Mouse (Mus musculus): Measurements from ENCODE around the gene Bmf. TPM values are rescaled to one million over a fixed set of nuclear protein-coding genes. Genes with fewer than 3 reads are reported as not detected.
A peak's percentile ranks its signal among the peaks of the same experiment; 100 is the strongest.

Bmf gene
- 2.9 and 3.0 TPM in 2 replicates for polyA plus RNA-seq (2016; fragmentation: Nextera tagmentation; extraction: Ambion mirVana)

DNA sequence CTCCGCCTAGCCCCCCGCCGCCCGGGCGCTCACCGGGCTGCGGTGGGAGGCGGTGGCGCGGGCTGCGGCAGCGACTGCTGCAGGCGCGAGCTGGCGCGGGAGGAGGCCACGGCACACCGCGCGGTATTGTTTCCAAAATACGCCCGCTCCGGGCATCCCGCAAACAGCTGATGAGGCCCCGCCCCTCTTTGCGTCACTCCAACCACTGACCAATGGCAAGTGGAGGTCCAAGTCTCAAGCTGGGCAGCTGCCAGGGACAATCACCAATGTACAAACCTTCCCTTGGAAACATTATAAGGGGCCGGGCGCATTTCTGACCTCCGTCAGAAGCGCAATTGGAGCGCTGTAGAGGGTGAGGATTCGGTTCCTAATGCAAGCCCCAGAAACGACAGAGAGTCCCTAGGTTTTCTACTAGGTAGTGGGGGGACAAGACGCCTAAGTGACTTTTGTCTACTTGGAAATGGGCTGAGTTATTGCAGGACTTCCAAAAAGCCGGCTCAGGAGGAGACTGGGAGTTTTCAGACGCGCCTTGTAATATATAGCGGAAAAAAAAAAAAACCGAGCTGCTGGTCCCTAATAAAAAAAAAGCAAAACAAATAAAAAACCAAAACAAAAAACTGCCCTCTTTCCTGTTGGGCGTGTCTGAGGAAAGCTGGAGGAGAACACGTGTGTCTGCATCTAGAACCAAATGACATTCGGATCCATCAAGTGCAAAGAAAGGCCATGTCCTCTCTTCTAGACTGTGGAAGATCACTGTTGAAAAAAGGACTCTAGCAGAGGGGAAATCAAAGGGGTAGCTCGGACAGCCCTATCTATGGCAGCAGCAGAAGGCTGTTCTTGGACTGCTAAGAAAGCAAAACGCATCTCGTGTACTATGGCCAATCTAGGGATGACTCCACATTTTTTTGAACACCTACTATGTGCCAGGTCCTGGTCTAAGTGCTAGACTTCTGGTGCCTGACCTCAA lies at the start of gene Bmf:
Bmf (minus strand) TSS at position 181 of the 967 bp plus-strand sequence.
- peak; percentile 98 for DNase-seq (ENCODE audit: low spot score)
- Histone ChIP-seq H3K27me3 (ENCODE audit: low read depth, poor library complexity, severe bottlenecking) (peaks cover 30% of the 10 kb centered on the region), H3K9me3 (replicated peaks) (no peaks in the 10 kb centered on the region), H3K27ac (replicated peaks) (peak within 1 kb of the TSS; percentile 92), H3K4me1 (peaks cover 60% of the 10 kb centered on the region), H3K4me3 (peak within 1 kb of the TSS; percentile 95), H3K36me3 (no peaks in the 10 kb centered on the region)
- WGBS, result 2% methylated on average over 45 of the region's 45 CpGs

DNA sequence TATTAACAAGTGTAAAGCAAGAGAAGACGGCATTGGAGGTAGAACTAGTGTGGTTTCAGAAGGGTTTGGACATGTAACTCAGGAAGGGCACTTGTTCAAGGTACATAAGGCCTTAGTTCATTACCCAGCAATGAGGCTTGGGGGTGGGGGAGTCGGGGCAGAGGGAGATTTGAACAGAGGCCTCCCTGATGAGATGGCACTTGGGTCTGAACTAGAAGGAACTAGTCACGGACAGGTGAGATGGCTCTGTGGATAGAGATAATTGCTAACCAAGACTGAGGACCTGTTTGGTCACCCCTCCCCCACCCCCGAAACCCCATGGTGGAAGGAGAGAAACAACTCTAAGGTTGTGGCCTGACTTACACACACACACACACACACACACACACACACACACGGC lies 49.6 kb upstream of the Bmf start:
- peaks cover 27% of the 10 kb centered on the region for H3K4me1 ChIP-seq
- H3K27me3 ChIP-seq (ENCODE audit: low read depth, poor library complexity, severe bottlenecking), result no peaks in the 10 kb centered on the region
- no peaks in the 10 kb centered on the region for H3K9me3 ChIP-seq (replicated peaks)
- peaks cover 44% of the 10 kb centered on the region for H3K36me3 ChIP-seq
- DNase-seq (ENCODE audit: low spot score), result no peak
- H3K4me3 ChIP-seq, result peak overlapping the region; percentile 68
- peak overlapping the region; percentile 90; the same call in 1 of the 2 replicates for H3K27ac ChIP-seq (replicated peaks)
- WGBS, result 58% methylated on average over 5 of the region's 5 CpGs

DNA sequence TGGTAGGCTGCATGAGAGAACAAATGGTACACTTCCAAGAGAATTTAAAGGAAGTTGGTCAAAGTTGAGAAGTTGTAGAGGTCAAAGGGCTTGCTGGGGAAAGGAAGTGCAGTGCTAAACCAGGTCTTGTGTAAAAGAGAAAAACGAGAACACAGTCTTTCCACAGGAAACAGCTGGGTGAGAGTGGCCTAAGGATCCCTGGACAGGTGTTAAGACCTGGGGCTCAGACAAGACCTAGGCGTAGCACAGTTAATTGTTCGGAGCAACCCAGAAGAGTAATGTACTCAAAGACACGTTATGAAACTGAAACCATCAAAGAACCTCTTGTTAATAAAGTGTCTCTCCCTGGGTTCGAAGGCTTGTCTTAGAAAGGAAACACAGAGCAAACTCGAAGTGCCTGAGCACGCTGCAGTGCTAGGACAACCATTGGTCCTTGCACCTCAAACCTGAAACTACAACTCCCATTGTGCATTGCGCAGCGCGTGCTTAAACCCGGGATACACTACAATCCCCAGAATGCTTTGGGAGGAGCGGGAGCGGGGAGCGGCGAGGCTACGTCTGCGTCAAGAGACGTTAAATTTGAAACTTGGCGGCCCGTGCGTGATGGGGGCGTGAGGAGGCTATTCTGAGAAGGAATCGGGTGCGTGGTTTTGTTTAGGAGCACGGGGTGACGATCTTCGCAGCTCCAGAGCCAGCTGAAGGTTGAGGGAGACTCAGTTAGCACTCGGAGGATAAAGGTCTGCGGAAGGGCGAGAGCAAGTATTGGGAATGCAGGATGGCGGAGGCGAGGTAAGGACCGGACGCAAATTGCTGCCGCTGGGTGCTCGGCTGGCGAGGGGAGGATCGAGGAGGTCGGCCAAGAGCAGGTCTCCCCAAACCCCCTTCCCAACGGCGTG lies 48.4 kb upstream of the Bmf start, which contains the start of gene Bub1b:
Bub1b (plus strand) TSS at position 539 of the 896 bp plus-strand sequence.
- H3K4me1 ChIP-seq, result peaks cover 27% of the 10 kb centered on the region
- H3K9me3 ChIP-seq (replicated peaks), result no peaks in the 10 kb centered on the region
- WGBS, result 6% methylated on average over 41 of the region's 41 CpGs
- peak; percentile 91 for DNase-seq (ENCODE audit: low spot score)
- H3K27me3 ChIP-seq (ENCODE audit: low read depth, poor library complexity, severe bottlenecking), result no peaks in the 10 kb centered on the region
- H3K27ac ChIP-seq (replicated peaks), result peak within 1 kb of the TSS; percentile 90
- H3K36me3 ChIP-seq, result peaks cover 33% of the 10 kb centered on the region
- H3K4me3 ChIP-seq, result peak within 1 kb of the TSS; percentile 68

DNA sequence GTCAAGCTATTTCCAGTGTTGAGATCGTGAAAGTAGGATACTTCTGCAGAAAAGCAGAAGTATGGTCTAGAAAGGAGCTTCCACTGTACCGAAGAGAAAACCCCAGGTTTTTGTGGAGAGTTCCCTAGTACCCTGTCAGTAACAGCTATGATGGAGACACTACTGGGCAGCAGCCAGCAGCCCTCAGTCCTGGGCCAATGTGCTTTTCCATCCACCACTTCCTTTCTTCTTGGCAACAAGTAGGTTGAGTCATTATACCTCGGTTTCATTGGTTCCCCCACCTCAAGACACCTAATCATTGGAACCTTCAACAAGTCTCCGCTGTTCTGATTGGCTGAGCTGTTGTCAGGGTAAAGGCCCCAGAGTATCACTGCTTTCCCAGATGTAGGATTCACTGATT lies 41.6 kb upstream of the Bmf start:
- H3K9me3 ChIP-seq (replicated peaks), result no peaks in the 10 kb centered on the region
- no peaks in the 10 kb centered on the region for H3K36me3 ChIP-seq
- WGBS, result 89% methylated on average over 4 of the region's 4 CpGs
- no peak for DNase-seq (ENCODE audit: low spot score)
- H3K27me3 ChIP-seq (ENCODE audit: low read depth, poor library complexity, severe bottlenecking), result no peaks in the 10 kb centered on the region
- no peak overlapping the region for H3K27ac ChIP-seq (replicated peaks)
- H3K4me1 ChIP-seq, result no peaks in the 10 kb centered on the region
- no peak overlapping the region for H3K4me3 ChIP-seq

DNA sequence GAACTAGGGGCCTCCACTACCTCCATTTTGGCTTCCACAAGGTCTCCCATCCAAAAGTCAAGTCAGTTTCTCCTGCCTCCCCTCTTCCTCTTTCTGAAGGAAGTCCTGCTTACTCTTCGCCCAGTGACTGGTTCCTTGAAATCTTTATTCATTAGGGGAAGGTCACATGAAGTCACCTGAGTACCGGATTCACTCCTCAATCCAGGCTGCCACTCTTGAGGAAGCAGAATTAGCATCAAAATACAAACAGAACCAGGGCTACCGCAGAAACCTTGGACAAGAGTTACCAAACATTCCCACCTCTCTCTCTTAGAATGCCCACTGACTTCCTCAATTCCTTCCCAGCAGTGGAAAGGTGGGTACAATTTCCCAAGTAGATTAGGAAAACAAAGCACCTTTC lies 38.2 kb upstream of the Bmf start:
- 72% methylated on average over 3 of the region's 3 CpGs for WGBS
- Histone ChIP-seq H3K27ac (replicated peaks) (no peak overlapping the region), H3K4me1 (no peaks in the 10 kb centered on the region), H3K9me3 (replicated peaks) (no peaks in the 10 kb centered on the region), H3K36me3 (no peaks in the 10 kb centered on the region), H3K4me3 (no peak overlapping the region), H3K27me3 (ENCODE audit: low read depth, poor library complexity, severe bottlenecking) (no peaks in the 10 kb centered on the region)
- DNase-seq (ENCODE audit: low spot score), result no peak

DNA sequence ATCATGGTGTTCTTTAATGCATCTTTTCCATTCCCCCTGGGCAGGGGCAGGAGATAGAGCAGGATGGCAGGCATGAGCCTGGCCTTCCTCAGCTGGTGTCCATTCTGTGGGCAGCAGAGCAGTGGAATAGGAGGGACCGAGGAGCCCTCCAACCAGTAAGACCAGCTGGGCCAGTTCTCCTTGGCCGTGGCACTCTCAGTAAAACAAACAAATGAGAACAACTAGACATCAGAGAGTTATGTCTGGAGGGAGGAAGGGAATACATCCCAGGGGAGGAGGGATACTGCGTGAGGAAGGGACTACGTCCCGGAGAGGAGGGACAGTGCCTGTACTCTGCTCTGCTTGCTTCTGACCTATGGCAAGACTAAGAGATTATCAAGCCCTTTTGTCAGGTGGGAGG lies 36.5 kb upstream of the Bmf start:
- no peaks in the 10 kb centered on the region for H3K4me1 ChIP-seq
- DNase-seq (ENCODE audit: low spot score), result no peak
- no peaks in the 10 kb centered on the region for H3K36me3 ChIP-seq
- WGBS, result 76% methylated on average over 5 of the region's 5 CpGs
- H3K27me3 ChIP-seq (ENCODE audit: low read depth, poor library complexity, severe bottlenecking), result no peaks in the 10 kb centered on the region
- H3K9me3 ChIP-seq (replicated peaks), result no peaks in the 10 kb centered on the region
- no peak overlapping the region for H3K27ac ChIP-seq (replicated peaks)
- no peak overlapping the region for H3K4me3 ChIP-seq

DNA sequence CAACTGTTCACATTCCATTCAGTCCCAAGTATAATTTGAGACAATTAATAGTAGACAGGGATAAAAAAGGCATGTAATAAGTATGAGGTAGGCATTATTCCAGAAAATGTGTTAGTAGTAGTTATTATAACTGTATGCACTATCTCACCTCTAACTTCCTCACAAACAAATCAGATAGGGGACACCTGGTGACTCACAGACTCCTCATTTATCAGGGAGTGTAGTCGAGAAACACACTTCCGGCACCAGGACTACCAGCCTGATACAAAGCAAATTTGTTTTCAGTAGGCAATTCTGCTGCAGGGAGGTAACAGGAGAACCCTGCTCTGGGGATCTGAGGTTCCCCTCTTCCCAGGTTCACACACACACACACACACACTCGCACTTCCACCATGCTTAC lies 23.6 kb upstream of the Bmf start:
- WGBS, result 95% methylated on average over 3 of the region's 3 CpGs
- no peak for DNase-seq (ENCODE audit: low spot score)

DNA sequence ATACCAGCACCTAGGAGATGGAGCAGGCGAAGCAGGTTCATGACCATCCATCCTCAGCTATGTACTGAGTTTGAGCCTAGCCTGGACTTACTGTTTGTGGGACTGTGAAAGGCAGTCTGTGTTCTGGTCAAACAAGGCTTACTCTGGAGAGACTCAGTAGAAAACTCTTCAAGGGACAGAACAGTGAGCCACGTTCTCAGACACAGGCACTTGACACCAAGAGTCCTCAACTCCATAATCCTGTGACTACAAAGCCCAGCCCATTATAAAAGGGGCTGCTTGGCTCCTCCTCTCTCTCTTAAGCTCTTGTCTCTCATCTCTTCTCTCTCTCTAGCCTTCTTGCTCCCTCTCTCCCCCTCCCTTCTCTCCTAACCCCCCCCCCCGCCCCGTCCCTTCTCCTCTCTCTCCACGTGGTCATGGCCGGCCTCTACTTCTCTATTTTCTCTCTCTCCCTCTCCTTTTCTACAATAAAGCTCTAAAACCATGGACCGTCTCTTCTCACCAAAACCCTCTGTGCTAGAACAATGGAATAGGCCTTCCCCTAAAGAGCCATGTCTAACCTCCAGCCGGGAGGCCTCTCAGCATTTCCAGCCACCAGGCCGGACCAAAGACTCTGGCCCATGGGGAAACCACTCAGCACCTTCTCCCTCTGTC lies 22.8 kb upstream of the Bmf start:
- Histone ChIP-seq H3K4me1 (peaks cover 10% of the 10 kb centered on the region), H3K36me3 (no peaks in the 10 kb centered on the region), H3K27ac (replicated peaks) (peak overlapping the region; percentile 57; the same call in 1 of the 2 replicates), H3K9me3 (replicated peaks) (no peaks in the 10 kb centered on the region), H3K4me3 (no peak overlapping the region), H3K27me3 (ENCODE audit: low read depth, poor library complexity, severe bottlenecking) (no peaks in the 10 kb centered on the region)
- DNase-seq (ENCODE audit: low spot score), result no peak
- WGBS, result 55% methylated on average over 8 of the region's 9 CpGs

More for the DNA sequence above, 23.6 kb upstream of the Bmf start:
- no peaks in the 10 kb centered on the region for H3K9me3 ChIP-seq (replicated peaks)
- H3K4me3 ChIP-seq, result no peak overlapping the region
- H3K36me3 ChIP-seq, result no peaks in the 10 kb centered on the region
- H3K27me3 ChIP-seq (ENCODE audit: low read depth, poor library complexity, severe bottlenecking), result no peaks in the 10 kb centered on the region
- no peak overlapping the region for H3K27ac ChIP-seq (replicated peaks)
- H3K4me1 ChIP-seq, result peaks cover 10% of the 10 kb centered on the region

DNA sequence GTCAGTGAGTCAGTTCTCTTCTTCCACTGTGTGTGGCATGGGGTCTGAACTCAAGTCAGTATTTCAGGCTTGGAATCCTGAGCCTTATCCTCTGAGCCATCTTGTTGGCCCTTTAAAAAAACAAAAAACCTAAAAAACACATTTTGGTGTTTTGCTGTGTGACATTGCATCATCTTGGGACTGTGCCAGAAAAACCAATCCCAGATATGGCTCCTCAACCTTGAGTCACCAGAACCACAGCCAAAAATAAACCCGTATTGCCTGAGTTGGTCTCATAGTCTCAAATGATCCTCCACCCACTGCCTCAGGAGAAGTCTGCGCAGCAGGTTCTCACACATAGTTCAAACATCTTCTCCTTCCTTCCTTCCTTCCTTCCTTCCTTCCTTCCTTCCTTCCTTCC lies 21.5 kb upstream of the Bmf start:
- Histone ChIP-seq H3K9me3 (replicated peaks) (no peaks in the 10 kb centered on the region), H3K4me3 (no peak overlapping the region), H3K27ac (replicated peaks) (no peak overlapping the region), H3K27me3 (ENCODE audit: low read depth, poor library complexity, severe bottlenecking) (no peaks in the 10 kb centered on the region), H3K4me1 (peaks cover 10% of the 10 kb centered on the region), H3K36me3 (no peaks in the 10 kb centered on the region)
- 95% methylated on average over 2 of the region's 2 CpGs for WGBS
- no peak for DNase-seq (ENCODE audit: low spot score)

DNA sequence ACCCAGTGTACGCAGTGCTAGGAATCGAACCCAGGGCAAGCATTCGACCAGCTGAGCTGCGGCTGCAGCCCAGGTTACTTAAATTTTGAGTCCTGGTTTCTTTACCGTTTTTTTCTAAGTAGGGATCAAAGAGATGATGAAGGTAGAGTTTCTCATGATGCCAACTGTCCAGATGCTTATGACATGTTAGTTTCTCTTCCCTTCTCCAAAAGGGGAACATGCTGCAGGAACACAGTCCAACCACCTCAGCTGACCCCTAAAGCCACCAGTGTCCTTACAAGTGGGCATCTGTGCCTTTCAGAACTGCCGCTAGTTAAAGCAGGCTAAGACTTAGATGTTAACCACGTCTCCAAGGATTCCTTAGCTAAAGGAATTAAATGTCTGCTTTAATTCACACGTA lies 17.7 kb upstream of the Bmf start:
- no peak overlapping the region for H3K27ac ChIP-seq (replicated peaks)
- 88% methylated on average over 8 of the region's 8 CpGs for WGBS
- no peaks in the 10 kb centered on the region for H3K27me3 ChIP-seq (ENCODE audit: low read depth, poor library complexity, severe bottlenecking)
- peaks cover 3% of the 10 kb centered on the region for H3K4me1 ChIP-seq
- DNase-seq (ENCODE audit: low spot score), result no peak
- no peaks in the 10 kb centered on the region for H3K9me3 ChIP-seq (replicated peaks)
- no peak overlapping the region for H3K4me3 ChIP-seq
- peaks cover 12% of the 10 kb centered on the region for H3K36me3 ChIP-seq

DNA sequence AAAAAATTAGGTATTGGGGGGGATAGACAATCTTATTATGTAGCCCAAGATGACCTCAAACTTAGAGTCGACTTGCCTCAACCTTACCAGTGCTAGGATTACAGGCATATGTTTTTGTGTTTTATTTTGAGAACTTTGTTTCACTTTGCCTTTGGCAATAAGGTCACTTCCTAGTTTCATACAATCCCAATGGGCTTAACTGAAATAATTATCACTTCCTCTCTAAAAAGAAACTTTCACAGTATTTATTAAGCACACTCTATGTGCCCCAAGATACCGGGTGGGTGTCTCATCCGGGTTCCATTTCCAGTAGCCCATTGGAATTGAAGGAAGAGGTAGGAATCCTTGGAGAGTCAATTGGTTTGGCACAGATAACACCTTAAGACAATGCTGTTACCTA lies 12.9 kb upstream of the Bmf start:
- WGBS, result 97% methylated on average over 3 of the region's 3 CpGs
- Histone ChIP-seq H3K27ac (replicated peaks) (no peak overlapping the region), H3K4me3 (no peak overlapping the region), H3K4me1 (no peaks in the 10 kb centered on the region), H3K36me3 (peaks cover 35% of the 10 kb centered on the region), H3K27me3 (ENCODE audit: low read depth, poor library complexity, severe bottlenecking) (no peaks in the 10 kb centered on the region), H3K9me3 (replicated peaks) (no peaks in the 10 kb centered on the region)
- DNase-seq (ENCODE audit: low spot score), result no peak

DNA sequence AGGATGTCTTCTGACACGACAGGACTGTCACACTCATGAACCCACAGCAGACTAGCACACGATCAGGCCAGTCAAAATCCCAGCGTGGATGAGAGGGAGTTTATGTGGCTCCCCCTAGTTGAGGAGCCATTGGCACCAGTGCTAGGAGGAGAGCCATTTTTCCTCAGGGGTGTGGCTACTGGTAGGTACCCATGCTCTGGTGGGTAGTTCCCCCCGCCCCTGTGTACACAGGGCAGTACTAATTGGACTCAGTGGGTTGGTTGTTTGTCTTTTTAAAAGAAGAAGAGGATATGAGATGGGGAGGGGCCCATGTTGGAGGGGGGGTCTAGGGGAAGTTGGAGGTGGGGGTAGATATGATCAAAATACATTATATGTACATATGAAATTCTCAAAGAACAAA lies 12.5 kb upstream of the Bmf start:
- 88% methylated on average over 4 of the region's 4 CpGs for WGBS
- no peaks in the 10 kb centered on the region for H3K27me3 ChIP-seq (ENCODE audit: low read depth, poor library complexity, severe bottlenecking)
- DNase-seq (ENCODE audit: low spot score), result no peak
- peaks cover 35% of the 10 kb centered on the region for H3K36me3 ChIP-seq
- no peaks in the 10 kb centered on the region for H3K9me3 ChIP-seq (replicated peaks)
- H3K4me1 ChIP-seq, result no peaks in the 10 kb centered on the region
- H3K27ac ChIP-seq (replicated peaks), result no peak overlapping the region
- H3K4me3 ChIP-seq, result no peak overlapping the region
